In the genomic region with DNA sequence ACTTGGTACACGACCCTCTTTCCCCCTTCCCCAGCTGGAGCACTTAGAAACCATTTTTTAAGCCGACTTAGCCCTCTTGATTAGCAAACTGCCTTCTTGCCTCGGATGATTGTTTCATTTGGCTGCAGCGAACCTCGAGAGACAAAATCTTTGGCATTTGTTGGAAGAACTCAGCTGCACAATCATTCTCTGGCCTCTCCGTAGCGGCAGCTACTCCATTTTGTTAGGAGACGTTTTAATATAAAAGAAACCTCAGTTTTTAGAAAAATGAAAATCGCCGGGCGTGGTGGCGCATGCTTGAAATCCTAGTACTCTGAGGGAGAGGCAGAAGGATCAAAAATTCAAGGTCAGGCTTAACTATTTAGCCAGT, we compare ENCODE assay signal across 8 mouse cellular contexts. TPM values are rescaled to one million over a fixed set of nuclear protein-coding genes. Genes with fewer than 3 reads are reported as not detected.
DNase-seq lines count a peak whose midpoint lies in the region; ATAC-seq and TF ChIP-seq lines count a peak whose summit lies in the region.

No protein-coding gene starts in this region.

- no peaks in the 10 kb centered on the region for H3K27me3 ChIP-seq in heart, adult 2 months (ENCODE audit: control insufficient read depth, insufficient read depth, low read length)
- no peaks in the 10 kb centered on the region for H3K27me3 ChIP-seq in hindbrain, embryonic 11.5 days (ENCODE audit: control insufficient read depth, insufficient read depth, low read length)
- peaks cover 18% of the 10 kb centered on the region for H3K27me3 ChIP-seq in midbrain, embryonic 13.5 days

- peak overlapping the region; percentile 99 for H3K4me2 ChIP-seq in hindbrain, embryonic 11.5 days (replicated peaks; ENCODE audit: low read depth, low read length)
- H3K4me2 ChIP-seq in midbrain, embryonic 13.5 days (replicated peaks) = peak overlapping the region; percentile 86

- peak overlapping the region; percentile 99 for H3K9ac ChIP-seq in heart, adult 2 months (ENCODE audit: low read depth, low read length)
- peak overlapping the region; percentile 62 for H3K9ac ChIP-seq in hindbrain, embryonic 11.5 days (ENCODE audit: low read depth, low read length)
- peak overlapping the region; percentile 92 for H3K9ac ChIP-seq in midbrain, embryonic 13.5 days (replicated peaks)

- peaks cover 4% of the 10 kb centered on the region for H3K79me2 ChIP-seq in heart, adult 2 months (replicated peaks; ENCODE audit: control insufficient read depth, insufficient read depth, low read length)

- no peak for DNase-seq in heart, adult 2 months
- no peak for DNase-seq in heart, adult 18-20 months
- peak; percentile 6 for DNase-seq in right cerebral cortex, postnatal 4 days
- no peak for DNase-seq in right cerebral cortex, postnatal 25 days
- no peak for DNase-seq in hindbrain, embryonic 11.5 days (ENCODE audit: low spot score)
- no peak for DNase-seq in MN1 (ENCODE audit: low spot score)
- no peak for DNase-seq in T-cell, adult 2 months (ENCODE audit: low spot score)

- peak overlapping the region; percentile 97 for H3K27ac ChIP-seq in heart, adult 2 months
- H3K27ac ChIP-seq in hindbrain, embryonic 11.5 days (ENCODE audit: low read depth, low read length) = peak overlapping the region; percentile 66; the same call in 1 of the 2 replicates
- peak overlapping the region; percentile 95 for H3K27ac ChIP-seq in midbrain, embryonic 13.5 days

- intact Hi-C loops in heart, adult 2 months (cut with DNase I) = loop anchor here (1.0 kb wide), 1 partner anchor 32 kb away; a partner anchor contains a TSS

- H3K36me3 ChIP-seq in heart, adult 2 months (ENCODE audit: control insufficient read depth, insufficient read depth, low read length) = peaks cover 8% of the 10 kb centered on the region
- H3K36me3 ChIP-seq in hindbrain, embryonic 11.5 days (ENCODE audit: control insufficient read depth, insufficient read depth, low read length) = no peaks in the 10 kb centered on the region
- H3K36me3 ChIP-seq in midbrain, embryonic 13.5 days = no peaks in the 10 kb centered on the region

- no peak for TF ChIP-seq EP300 in heart, adult 2 months (IDR thresholded peaks at IDR 0.05; ENCODE audit: insufficient read depth, low read depth, low read length)

- no peak for TF ChIP-seq POLR2A in heart, adult 2 months (IDR thresholded peaks at IDR 0.05; ENCODE audit: insufficient read depth, low read depth, low read length)

- ATAC-seq in hindbrain, embryonic 11.5 days (ENCODE audit: low FRiP score) = no peak
- no peak for ATAC-seq in midbrain, embryonic 13.5 days

- TF ChIP-seq CTCF in heart, adult 2 months (IDR thresholded peaks at IDR 0.05) = no peak

- H3K4me3 ChIP-seq in heart, adult 2 months = peak overlapping the region; percentile 60
- H3K4me3 ChIP-seq in hindbrain, embryonic 11.5 days (ENCODE audit: low read depth, low read length) = peak overlapping the region; percentile 67
- H3K4me3 ChIP-seq in midbrain, embryonic 13.5 days (replicated peaks) = peak overlapping the region; percentile 82

- peaks cover 3% of the 10 kb centered on the region for H3K4me1 ChIP-seq in heart, adult 2 months (ENCODE audit: control insufficient read depth, insufficient read depth, low read length)
- no peaks in the 10 kb centered on the region for H3K4me1 ChIP-seq in hindbrain, embryonic 11.5 days (replicated peaks; ENCODE audit: control insufficient read depth, insufficient read depth, low read length)
- peaks cover 50% of the 10 kb centered on the region for H3K4me1 ChIP-seq in midbrain, embryonic 13.5 days (replicated peaks)

- no peaks in the 10 kb centered on the region for H3K9me3 ChIP-seq in hindbrain, embryonic 11.5 days (ENCODE audit: control insufficient read depth, low read length)
- no peaks in the 10 kb centered on the region for H3K9me3 ChIP-seq in midbrain, embryonic 13.5 days

- WGBS in heart, adult 2 months = under 1% methylated on average over 12 of the region's 12 CpGs
- WGBS in hindbrain, embryonic 11.5 days = 2% methylated on average over 12 of the region's 12 CpGs
- WGBS in midbrain, embryonic 13.5 days = under 1% methylated on average over 12 of the region's 12 CpGs

RNA-seq across cellular contexts. Expression of a gene that starts 31.9 kb away (rescaled TPM):
- 10 to 100 TPM; 79.7 to 84.8 TPM for total RNA-seq in heart, adult 2 months (2021)
- 32.6 and 57.7 TPM in 2 replicates for polyA plus RNA-seq in heart, adult 2 months (2012; rRNA removed)
- total RNA-seq in heart, adult 18-20 months (2021) = 10 to 100 TPM; 83.4 to 86.0 TPM
- polyA plus RNA-seq in hindbrain, embryonic 11.5 days (2014; fragmentation: Nextera tagmentation; extraction: Ambion mirVana) = 152 and 157 TPM in 2 replicates
- polyA plus RNA-seq in midbrain, embryonic 13.5 days (2015; fragmentation: Nextera tagmentation; extraction: Ambion mirVana) = 119 and 126 TPM in 2 replicates

RNA-seq across cellular contexts. Expression of a gene that starts 33.0 kb away (rescaled TPM):
- 10 to 100 TPM; 78.9 to 96.9 TPM for total RNA-seq in heart, adult 2 months (2021)
- 35.6 and 53.9 TPM in 2 replicates for polyA plus RNA-seq in heart, adult 2 months (2012; rRNA removed)
- 10 to 100 TPM; 75.0 to 78.1 TPM for total RNA-seq in heart, adult 18-20 months (2021)
- 2.4 and 4.9 TPM in 2 replicates for polyA plus RNA-seq in hindbrain, embryonic 11.5 days (2014; fragmentation: Nextera tagmentation; extraction: Ambion mirVana)
- polyA plus RNA-seq in midbrain, embryonic 13.5 days (2015; fragmentation: Nextera tagmentation; extraction: Ambion mirVana) = 7.7 and 11.0 TPM in 2 replicates
